Mouse (Mus musculus) neural tube, embryonic 14.5 days (tissue): ENCODE results near the gene Neu2. TPM values are rescaled to one million over a fixed set of nuclear protein-coding genes. Genes with fewer than 3 reads are reported as not detected.

Experiments
- ATAC-seq: fragments of 200-750 bp; cut with Nextera tagmentation; 2 replicates; pipeline ENCODE4 v1.8.0; 2017; ENCODE audit warnings: low read depth, mild to moderate bottlenecking, moderate TSS enrichment, moderate library complexity
- H3K27ac ChIP-seq: fragments of 300-500 bp; sonication (generic); 2 replicates; pipeline ENCODE4 v1.5.1; 2014; ENCODE audit warnings: low read depth, mild to moderate bottlenecking, control low read depth, low read length, moderate library complexity, mixed read lengths
- H3K27me3 ChIP-seq: fragments of 300-500 bp; sonication (generic); 2 replicates; pipeline ENCODE4 v1.6.1; 2014; ENCODE audit warnings: low read length; ENCODE audit not compliant: control insufficient read depth, insufficient read depth
- H3K36me3 ChIP-seq: fragments of 300-500 bp; sonication (generic); 2 replicates; pipeline ENCODE4 v1.6.1; 2014; ENCODE audit warnings: low read length, mixed read lengths; ENCODE audit not compliant: control insufficient read depth, insufficient read depth
- H3K4me1 ChIP-seq: fragments of 300-500 bp; sonication (generic); 2 replicates; pipeline ENCODE4 v1.6.1; 2014; ENCODE audit warnings: low read length; ENCODE audit not compliant: control insufficient read depth, insufficient read depth
- H3K4me2 ChIP-seq: fragments of 300-500 bp; sonication (generic); 2 replicates; pipeline ENCODE4 v1.6.1; 2014; ENCODE audit warnings: mild to moderate bottlenecking, low read depth, low read length, control low read depth
- H3K4me3 ChIP-seq: fragments of 300-500 bp; sonication (generic); 2 replicates; pipeline ENCODE4 v1.5.1; 2014; ENCODE audit warnings: low read depth, low read length, control low read depth, mixed read lengths
- H3K9ac ChIP-seq: fragments of 300-500 bp; sonication (generic); replicated peaks from 2 replicates; pipeline ENCODE4 v1.6.1; 2014; ENCODE audit warnings: low read depth, mild to moderate bottlenecking, control low read depth, low read length, mixed read lengths
- H3K9me3 ChIP-seq: fragments of 300-500 bp; sonication (generic); 2 replicates; pipeline ENCODE4 v1.6.1; 2016; ENCODE audit warnings: low read length; ENCODE audit not compliant: control insufficient read depth
- WGBS: fragments of 180-500 bp; shearing (Covaris S2); extraction: QIAGEN DNeasy Blood & Tissue Kit; methylation state at CpG from one replicate; pipeline ENCODE4 v1.1.7; 2014; 5-methylcytosine and 5-hydroxymethylcytosine counted together
- polyA plus RNA-seq: library from polyadenylated mRNA; unstranded; fragments of >200 nt; fragmentation: Nextera tagmentation; extraction: Ambion mirVana; gene quantifications from 2 replicates; pipeline ENCODE4 v1.2.1, GENCODE M21; 2014

Gene Neu2
- polyA plus RNA-seq, 1 experiment from 2014 or later: 0.63 TPM

GRCm38 (mm10) chr1:87525041-87525440, 15.4 kb downstream of the Neu2 start:
- no peak for ATAC-seq
- H3K4me3 ChIP-seq: no peak overlapping the region
- H3K27ac ChIP-seq: no peak overlapping the region
- H3K4me2 ChIP-seq: no peak overlapping the region
- no peaks in the 10 kb centered on the region for H3K4me1 ChIP-seq
- H3K36me3 ChIP-seq: no peaks in the 10 kb centered on the region
- H3K9ac ChIP-seq: no peak overlapping the region
- no peaks in the 10 kb centered on the region for H3K9me3 ChIP-seq
- H3K27me3 ChIP-seq: no peaks in the 10 kb centered on the region
- WGBS: 92% methylated on average over 7 of the region's 7 CpGs

DNA sequence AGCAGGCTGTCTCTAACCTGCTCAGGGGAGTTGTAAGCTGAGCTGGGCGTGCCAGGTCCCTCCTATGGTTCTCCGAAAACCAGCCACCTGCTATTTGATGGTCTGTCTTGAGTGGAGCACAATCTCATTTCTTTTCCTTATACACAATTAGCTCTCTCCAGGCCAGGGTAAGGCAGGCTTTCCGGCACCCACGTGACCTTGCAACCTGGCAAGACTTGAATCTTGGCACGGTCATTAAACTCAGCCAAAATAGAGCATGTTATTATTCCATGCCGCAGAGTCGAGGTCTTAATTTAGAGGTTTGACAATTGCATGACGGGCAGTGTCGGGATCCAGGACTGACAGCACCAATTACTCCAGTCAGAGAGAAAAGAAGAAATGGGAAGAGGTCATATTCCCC, 17.5 kb downstream of the Neu2 start:
- Histone ChIP-seq H3K36me3 (no peaks in the 10 kb centered on the region), H3K4me2 (no peak overlapping the region), H3K9me3 (no peaks in the 10 kb centered on the region), H3K27ac (no peak overlapping the region), H3K9ac (no peak overlapping the region), H3K4me1 (no peaks in the 10 kb centered on the region), H3K27me3 (no peaks in the 10 kb centered on the region), H3K4me3 (no peak overlapping the region)
- 86% methylated on average over 9 of the region's 9 CpGs for WGBS
- ATAC-seq: no peak

DNA sequence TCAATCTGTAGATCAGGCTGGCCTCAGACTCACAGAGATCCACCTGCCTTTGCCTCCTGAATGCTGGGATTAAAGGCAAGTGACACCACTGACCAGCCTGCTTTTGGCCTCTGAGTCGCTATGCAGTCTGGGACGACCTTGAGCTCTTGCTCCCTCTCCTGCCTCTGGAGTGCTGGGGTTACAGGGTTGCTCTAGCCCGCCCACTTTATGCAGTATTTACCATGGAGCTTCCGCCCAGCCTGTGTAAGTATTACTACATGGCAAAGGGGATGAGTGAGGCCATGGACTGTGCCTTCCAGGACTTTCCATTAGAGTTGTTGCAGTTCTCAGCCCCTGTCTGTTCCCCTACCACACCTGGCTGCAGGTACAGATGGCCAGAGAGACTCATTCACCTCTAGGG, 22.7 kb downstream of the Neu2 start:
- no peaks in the 10 kb centered on the region for H3K4me1 ChIP-seq
- no peaks in the 10 kb centered on the region for H3K9me3 ChIP-seq
- no peak overlapping the region for H3K4me2 ChIP-seq
- WGBS: 81% methylated on average over 4 of the region's 4 CpGs
- no peaks in the 10 kb centered on the region for H3K36me3 ChIP-seq
- no peak overlapping the region for H3K27ac ChIP-seq
- no peak overlapping the region for H3K9ac ChIP-seq
- no peak for ATAC-seq
- no peaks in the 10 kb centered on the region for H3K27me3 ChIP-seq
- H3K4me3 ChIP-seq: no peak overlapping the region

DNA sequence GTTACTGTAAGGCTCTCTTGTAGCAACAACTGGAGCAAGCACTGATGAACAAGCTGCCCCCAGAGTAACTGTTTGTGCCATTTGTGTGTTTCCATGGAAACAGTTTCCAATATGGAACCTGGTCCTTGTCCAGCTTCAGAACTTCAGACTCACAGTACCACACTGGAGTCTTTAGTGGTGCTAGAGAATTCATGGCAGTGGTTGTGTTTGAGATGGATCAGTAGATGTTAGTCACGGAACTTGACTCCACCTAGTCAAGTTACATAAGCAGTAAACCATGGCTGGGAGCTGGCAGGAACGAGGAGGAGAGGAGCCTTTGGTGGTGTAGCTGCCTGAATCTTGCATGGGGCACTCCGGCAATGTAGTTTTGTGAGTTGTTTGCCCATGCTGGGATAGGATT, 24.4 kb downstream of the Neu2 start:
- H3K9ac ChIP-seq: no peak overlapping the region
- H3K27me3 ChIP-seq: no peaks in the 10 kb centered on the region
- no peak overlapping the region for H3K27ac ChIP-seq
- H3K4me3 ChIP-seq: no peak overlapping the region
- H3K4me1 ChIP-seq: no peaks in the 10 kb centered on the region
- ATAC-seq: no peak
- no peaks in the 10 kb centered on the region for H3K36me3 ChIP-seq
- no peaks in the 10 kb centered on the region for H3K9me3 ChIP-seq
- no peak overlapping the region for H3K4me2 ChIP-seq
- WGBS: 87% methylated on average over 3 of the region's 3 CpGs

DNA sequence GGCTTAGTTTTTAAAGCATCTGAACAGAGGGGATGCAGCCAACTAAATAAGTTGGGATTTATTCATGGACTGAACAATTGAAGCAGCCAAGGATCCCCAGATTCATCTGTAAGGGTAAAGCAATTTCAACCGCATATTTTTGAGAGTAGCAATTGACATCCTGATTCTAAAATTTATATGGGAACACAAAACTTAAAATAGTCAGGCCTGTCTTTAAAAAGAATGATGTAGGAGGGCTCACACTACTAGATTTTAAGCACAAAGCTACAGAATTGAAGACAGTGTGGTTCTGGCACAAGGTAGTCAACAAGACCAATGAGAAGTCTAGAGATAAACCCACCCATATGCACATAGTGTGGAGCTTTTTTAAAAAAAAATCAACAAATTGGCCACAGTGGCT, 27.3 kb downstream of the Neu2 start:
- no peak overlapping the region for H3K27ac ChIP-seq
- 93% methylated on average over 1 of the region's 1 CpGs for WGBS
- no peak overlapping the region for H3K9ac ChIP-seq
- H3K9me3 ChIP-seq: no peaks in the 10 kb centered on the region
- no peaks in the 10 kb centered on the region for H3K27me3 ChIP-seq
- no peak overlapping the region for H3K4me2 ChIP-seq
- no peak overlapping the region for H3K4me3 ChIP-seq
- H3K36me3 ChIP-seq: no peaks in the 10 kb centered on the region
- H3K4me1 ChIP-seq: no peaks in the 10 kb centered on the region
- ATAC-seq: no peak

DNA sequence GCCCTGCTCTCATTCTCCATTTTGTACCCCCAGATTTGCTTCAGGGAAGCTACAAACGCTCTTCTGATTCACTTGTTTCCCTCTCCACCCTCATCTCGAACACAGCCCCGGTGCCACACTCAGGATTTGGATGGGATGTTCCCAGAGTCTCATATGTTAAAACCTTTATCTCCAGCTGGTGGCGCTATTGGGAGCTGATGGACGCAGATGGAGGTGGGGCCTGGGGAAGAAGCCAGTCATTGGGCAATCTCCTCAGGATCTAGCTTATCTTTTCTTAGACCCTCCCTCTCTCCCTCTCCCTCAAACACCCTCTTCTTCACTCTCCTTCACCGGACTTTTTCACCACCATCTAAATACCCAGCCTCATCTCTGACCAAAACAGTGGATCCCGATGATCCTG, 31.9 kb downstream of the Neu2 start:
- H3K4me1 ChIP-seq: no peaks in the 10 kb centered on the region
- no peaks in the 10 kb centered on the region for H3K9me3 ChIP-seq
- no peak overlapping the region for H3K4me2 ChIP-seq
- H3K27me3 ChIP-seq: no peaks in the 10 kb centered on the region
- 33% methylated on average over 7 of the region's 7 CpGs for WGBS
- ATAC-seq: no peak
- no peak overlapping the region for H3K9ac ChIP-seq
- no peak overlapping the region for H3K4me3 ChIP-seq
- H3K36me3 ChIP-seq: no peaks in the 10 kb centered on the region
- no peak overlapping the region for H3K27ac ChIP-seq

DNA sequence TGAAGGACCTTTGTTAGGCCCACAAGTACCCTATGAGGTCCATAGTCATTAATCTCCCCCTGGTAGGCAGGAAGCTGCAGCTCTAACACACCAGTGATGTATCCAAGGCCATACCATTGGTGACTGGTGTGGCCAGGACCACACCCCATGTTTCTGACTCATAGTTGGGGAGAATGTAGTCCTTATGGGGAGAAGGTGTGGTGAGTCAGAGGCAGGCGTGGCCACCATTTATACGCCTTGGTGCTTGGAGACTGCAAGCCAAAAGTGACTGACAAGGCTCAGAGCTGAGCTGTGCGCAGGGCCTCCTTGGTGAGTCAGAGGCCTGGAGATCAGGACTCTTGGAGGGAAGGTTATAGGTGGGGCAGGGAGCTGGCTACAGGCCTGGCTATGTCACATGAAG, 41.3 kb downstream of the Neu2 start:
- no peak overlapping the region for H3K4me2 ChIP-seq
- H3K27me3 ChIP-seq: no peaks in the 10 kb centered on the region
- H3K4me3 ChIP-seq: no peak overlapping the region
- H3K27ac ChIP-seq: no peak overlapping the region
- H3K9ac ChIP-seq: no peak overlapping the region
- H3K4me1 ChIP-seq: no peaks in the 10 kb centered on the region
- H3K36me3 ChIP-seq: no peaks in the 10 kb centered on the region
- H3K9me3 ChIP-seq: no peaks in the 10 kb centered on the region
- no peak for ATAC-seq
- WGBS: 88% methylated on average over 3 of the region's 3 CpGs

DNA sequence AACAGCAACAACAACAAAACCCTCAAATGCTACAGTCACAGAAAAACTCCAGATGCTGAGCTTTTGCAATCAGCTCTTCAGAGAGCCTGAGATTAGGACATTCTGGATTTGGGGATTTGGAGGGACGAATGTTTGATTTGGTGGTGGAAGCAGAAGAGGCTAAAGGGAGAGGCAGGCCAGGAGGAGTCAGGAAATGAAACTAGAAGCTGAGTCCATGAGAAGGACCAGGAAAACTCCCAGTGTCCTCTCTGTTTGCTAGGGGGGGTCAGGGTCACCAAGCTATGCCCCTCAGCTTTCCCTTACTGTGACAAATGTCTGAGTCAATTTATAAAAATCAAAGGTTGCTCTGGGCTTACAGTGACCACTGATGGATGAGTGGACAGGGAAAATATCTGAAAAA, 43.9 kb downstream of the Neu2 start:
- Histone ChIP-seq H3K9me3 (no peaks in the 10 kb centered on the region), H3K4me2 (no peak overlapping the region), H3K27ac (no peak overlapping the region), H3K4me1 (no peaks in the 10 kb centered on the region), H3K27me3 (no peaks in the 10 kb centered on the region), H3K36me3 (no peaks in the 10 kb centered on the region), H3K9ac (no peak overlapping the region), H3K4me3 (no peak overlapping the region)
- WGBS: 90% methylated on average over 1 of the region's 1 CpGs
- ATAC-seq: no peak

- 41% methylated on average over 3 of the region's 3 CpGs for WGBS
- peak; percentile 69 for ATAC-seq
These were observed 53.3 kb downstream of the Neu2 start for GRCm38 (mm10) chr1:87562967-87563366.

DNA sequence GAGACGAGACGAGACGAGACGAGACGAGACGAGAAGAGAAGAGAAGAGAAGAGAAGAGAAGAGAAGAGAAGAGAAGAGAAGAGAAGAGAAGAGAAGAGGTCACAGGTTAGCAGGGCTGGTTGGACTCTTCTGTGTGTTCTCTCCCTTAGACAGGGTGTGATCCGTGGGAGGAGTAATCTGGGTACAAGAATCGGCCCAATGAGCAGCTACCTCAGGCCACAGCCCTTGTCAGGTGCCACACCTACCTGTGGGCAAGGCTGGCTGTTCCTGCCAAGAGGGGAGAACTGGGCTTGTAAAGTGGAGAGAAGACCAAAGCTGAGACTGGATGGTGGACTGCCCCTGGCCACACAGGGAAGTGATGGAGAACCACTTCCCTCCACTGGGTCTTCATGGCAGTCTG, 56.1 kb downstream of the Neu2 start:
- H3K27me3 ChIP-seq: no peaks in the 10 kb centered on the region
- 80% methylated on average over 6 of the region's 8 CpGs for WGBS
- H3K36me3 ChIP-seq: no peaks in the 10 kb centered on the region
- H3K9me3 ChIP-seq: no peaks in the 10 kb centered on the region
- no peak overlapping the region for H3K27ac ChIP-seq
- H3K9ac ChIP-seq: no peak overlapping the region
- H3K4me3 ChIP-seq: no peak overlapping the region
- H3K4me1 ChIP-seq: no peaks in the 10 kb centered on the region
- no peak for ATAC-seq
- H3K4me2 ChIP-seq: no peak overlapping the region

More at GRCm38 (mm10) chr1:87562967-87563366, 53.3 kb downstream of the Neu2 start:
- Histone ChIP-seq H3K36me3 (no peaks in the 10 kb centered on the region), H3K27me3 (no peaks in the 10 kb centered on the region), H3K9me3 (no peaks in the 10 kb centered on the region), H3K9ac (no peak overlapping the region), H3K4me1 (no peaks in the 10 kb centered on the region), H3K27ac (no peak overlapping the region), H3K4me2 (no peak overlapping the region), H3K4me3 (no peak overlapping the region)
